Mouse (Mus musculus) CD4-positive, CD25-positive, alpha-beta regulatory T cell, adult 2 months (primary cell): ENCODE data around the gene Hoxc4.

Experiments
- DNase-seq: peaks from one replicate; pipeline ENCODE4 v3.0.0-alpha.2; 2012; ENCODE audit warnings: low read depth, low spot score

Gene Hoxc4

GRCm38 (mm10) chr15:102990461-102991397, 28.0 kb upstream of the Hoxc4 start, which contains the start of gene Hoxc8:
Gene Hoxc8, plus strand, starts transcription at chr15:102990607.
- DNase-seq, result no peak

- no peak for DNase-seq
Measured at GRCm38 (mm10) chr15:102991782-102992181, 27.0 kb upstream of the Hoxc4 start.

GRCm38 (mm10) chr15:102992206-102992605, 26.5 kb upstream of the Hoxc4 start:
- DNase-seq, result no peak

GRCm38 (mm10) chr15:102992863-102993262, 25.9 kb upstream of the Hoxc4 start:
- no peak for DNase-seq

- DNase-seq, result no peak
Measured at GRCm38 (mm10) chr15:102996548-102996947, 22.2 kb upstream of the Hoxc4 start.

GRCm38 (mm10) chr15:102997431-102997830, 21.3 kb upstream of the Hoxc4 start:
- no peak for DNase-seq

GRCm38 (mm10) chr15:102997939-102998355, 20.8 kb upstream of the Hoxc4 start, which contains the start of gene Hoxc6:
Gene Hoxc6, plus strand, starts transcription at chr15:102998257.
- DNase-seq, result no peak

GRCm38 (mm10) chr15:102998608-102999182, 20.0 kb upstream of the Hoxc4 start:
- DNase-seq, result no peak

GRCm38 (mm10) chr15:102999183-102999831, 19.4 kb upstream of the Hoxc4 start:
- DNase-seq, result peak; percentile 83

- no peak for DNase-seq
Measured at GRCm38 (mm10) chr15:102999955-103000354, 18.8 kb upstream of the Hoxc4 start.

GRCm38 (mm10) chr15:103000501-103000901, 18.2 kb upstream of the Hoxc4 start:
- DNase-seq, result no peak

- no peak for DNase-seq
Measured at GRCm38 (mm10) chr15:103001370-103001769, 17.4 kb upstream of the Hoxc4 start.

GRCm38 (mm10) chr15:103002156-103002555, 16.6 kb upstream of the Hoxc4 start:
- DNase-seq, result no peak

- DNase-seq, result no peak
Measured at GRCm38 (mm10) chr15:103002821-103003448, 15.8 kb upstream of the Hoxc4 start.

- DNase-seq, result no peak
Measured at GRCm38 (mm10) chr15:103005308-103005707, 13.4 kb upstream of the Hoxc4 start.

GRCm38 (mm10) chr15:103005797-103006196, 12.9 kb upstream of the Hoxc4 start:
- DNase-seq, result no peak

- no peak for DNase-seq
Measured at GRCm38 (mm10) chr15:103006326-103006725, 12.4 kb upstream of the Hoxc4 start.

- no peak for DNase-seq
Measured at GRCm38 (mm10) chr15:103009265-103010111, 9.2 kb upstream of the Hoxc4 start.

GRCm38 (mm10) chr15:103010112-103010846, 8.5 kb upstream of the Hoxc4 start:
- DNase-seq, result no peak
